Mouse (Mus musculus): ENCODE results near the gene Zfp518a. TPM values are rescaled to one million over a fixed set of nuclear protein-coding genes. Genes with fewer than 3 reads are reported as not detected.

Zfp518a gene
- polyA plus RNA-seq, 1 experiment: 3.6 TPM

DNA sequence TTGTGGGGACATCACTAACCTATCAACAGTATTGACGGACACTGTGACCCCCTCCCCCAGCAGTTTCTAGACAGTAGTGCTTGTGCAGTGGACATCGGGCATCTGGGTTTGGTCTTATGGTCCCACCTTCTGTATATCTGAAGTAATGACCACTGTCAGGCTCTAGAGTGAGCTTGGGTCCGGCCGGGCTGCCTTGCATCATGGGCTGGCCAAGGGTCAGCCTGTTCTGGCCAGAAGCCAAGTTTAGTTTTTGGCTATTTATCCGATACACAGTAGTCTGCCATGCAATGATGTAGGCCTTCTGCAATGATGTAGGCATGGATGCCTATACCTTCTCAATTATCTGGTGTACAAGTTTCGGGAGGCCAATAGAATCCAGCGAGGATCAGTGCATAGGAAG lies 49.0 kb downstream of the Zfp518a start:
- Histone ChIP-seq H3K27me3 (ENCODE audit: control insufficient read depth, insufficient read depth, low read length) (no peaks in the 10 kb centered on the region), H3K4me1 (ENCODE audit: control insufficient read depth, insufficient read depth, low read length) (no peaks in the 10 kb centered on the region), H3K27ac (ENCODE audit: control insufficient read depth, insufficient read depth, low read depth, low read length) (no peak overlapping the region), H3K4me3 (ENCODE audit: control insufficient read depth, low read depth, low read length) (no peak overlapping the region), H3K36me3 (ENCODE audit: control insufficient read depth, insufficient read depth, low read length) (no peaks in the 10 kb centered on the region)
- TF ChIP-seq CTCF (IDR thresholded peaks at IDR 0.05; ENCODE audit: control insufficient read depth, insufficient read depth, insufficient replicate concordance, low read depth, low read length): no peak
- no peak for TF ChIP-seq POLR2A (IDR thresholded peaks at IDR 0.05; ENCODE audit: control insufficient read depth, low read depth, low read length)

DNA sequence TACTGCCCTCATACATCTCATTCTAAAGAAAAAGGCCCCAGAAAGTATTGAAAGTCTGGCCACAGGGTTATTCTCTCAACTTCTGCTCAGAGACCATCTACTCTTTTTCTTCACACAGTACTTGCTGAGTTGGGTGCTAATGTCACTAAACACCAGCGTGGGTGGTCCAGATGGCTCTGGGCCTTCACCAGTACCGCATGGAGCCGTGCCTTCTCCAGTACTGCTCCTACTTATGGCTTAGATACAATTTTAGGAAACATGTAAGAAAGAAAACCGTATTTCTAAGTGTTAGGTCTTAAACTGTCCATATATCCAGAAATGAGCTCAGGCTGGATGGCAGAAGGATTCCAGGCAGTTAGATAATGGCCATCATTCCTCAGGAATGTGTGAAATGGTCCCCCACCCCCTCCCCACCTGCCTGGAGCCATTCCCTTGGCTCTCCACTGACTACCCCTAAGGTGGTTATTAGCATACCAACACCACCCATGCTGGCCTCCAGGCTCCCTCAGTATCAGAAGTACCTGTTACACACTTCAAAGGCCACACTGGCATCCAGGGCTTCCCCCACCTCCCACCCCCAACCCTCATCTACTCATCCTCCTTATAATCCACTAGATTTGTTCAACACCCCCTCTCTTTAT lies 52.6 kb downstream of the Zfp518a start:
- TF ChIP-seq POLR2A (IDR thresholded peaks at IDR 0.05; ENCODE audit: control insufficient read depth, low read depth, low read length) (no peak), CTCF (IDR thresholded peaks at IDR 0.05; ENCODE audit: control insufficient read depth, insufficient read depth, insufficient replicate concordance, low read depth, low read length) (no peak)
- Histone ChIP-seq H3K4me3 (ENCODE audit: control insufficient read depth, low read depth, low read length) (no peak overlapping the region), H3K36me3 (ENCODE audit: control insufficient read depth, insufficient read depth, low read length) (no peaks in the 10 kb centered on the region), H3K27ac (ENCODE audit: control insufficient read depth, insufficient read depth, low read depth, low read length) (no peak overlapping the region), H3K27me3 (ENCODE audit: control insufficient read depth, insufficient read depth, low read length) (no peaks in the 10 kb centered on the region), H3K4me1 (ENCODE audit: control insufficient read depth, insufficient read depth, low read length) (peaks cover under 1% of the 10 kb centered on the region; the same call in 1 of the 2 replicates)

DNA sequence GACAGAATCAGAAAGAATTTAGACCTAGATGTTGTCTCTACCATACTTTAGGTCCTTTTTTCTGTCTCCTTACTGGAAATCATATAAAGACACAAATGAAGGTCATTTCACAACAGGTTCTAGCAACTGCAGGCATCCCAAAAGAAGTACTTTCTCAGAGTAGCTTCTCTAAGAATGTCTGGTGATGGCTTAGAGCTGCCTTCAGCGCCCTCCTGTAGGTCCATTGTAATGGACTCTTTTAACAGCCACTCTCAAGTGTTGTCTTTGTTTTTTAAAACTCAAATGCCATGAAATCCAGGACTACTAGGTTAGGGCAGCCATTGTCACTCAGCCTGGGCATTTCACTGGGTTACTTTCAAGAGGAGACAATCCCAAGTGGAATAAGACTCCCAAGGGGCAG lies 64.5 kb downstream of the Zfp518a start:
- Histone ChIP-seq H3K27ac (ENCODE audit: control insufficient read depth, insufficient read depth, low read depth, low read length) (no peak overlapping the region), H3K4me1 (ENCODE audit: control insufficient read depth, insufficient read depth, low read length) (peaks cover 3% of the 10 kb centered on the region; the same call in 1 of the 2 replicates), H3K36me3 (ENCODE audit: control insufficient read depth, insufficient read depth, low read length) (no peaks in the 10 kb centered on the region), H3K4me3 (ENCODE audit: control insufficient read depth, low read depth, low read length) (no peak overlapping the region), H3K27me3 (ENCODE audit: control insufficient read depth, insufficient read depth, low read length) (no peaks in the 10 kb centered on the region)
- TF ChIP-seq CTCF (IDR thresholded peaks at IDR 0.05; ENCODE audit: control insufficient read depth, insufficient read depth, insufficient replicate concordance, low read depth, low read length): no peak
- TF ChIP-seq POLR2A (IDR thresholded peaks at IDR 0.05; ENCODE audit: control insufficient read depth, low read depth, low read length): no peak

DNA sequence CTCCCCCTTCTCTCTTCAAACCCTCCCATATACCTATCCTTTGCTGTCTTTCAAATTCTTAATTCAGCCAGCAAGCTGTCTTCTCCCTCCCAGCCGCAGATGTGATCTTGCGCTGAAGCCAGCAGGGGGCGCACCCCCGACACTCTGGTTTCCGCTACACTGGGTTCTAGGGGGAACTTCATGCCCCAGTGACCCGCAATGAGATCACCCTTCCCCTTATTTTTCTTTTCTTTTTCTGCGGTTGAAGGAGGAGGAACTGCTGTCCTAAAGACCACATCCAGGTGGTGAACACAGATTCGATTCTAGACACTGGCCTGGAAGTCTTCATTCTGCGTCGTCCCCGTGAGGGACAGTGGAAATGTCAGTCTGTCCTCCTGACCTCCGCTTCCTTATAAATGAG lies 68.5 kb downstream of the Zfp518a start:
- Histone ChIP-seq H3K4me1 (ENCODE audit: control insufficient read depth, insufficient read depth, low read length) (peaks cover 3% of the 10 kb centered on the region; the same call in 1 of the 2 replicates), H3K27me3 (ENCODE audit: control insufficient read depth, insufficient read depth, low read length) (no peaks in the 10 kb centered on the region), H3K4me3 (ENCODE audit: control insufficient read depth, low read depth, low read length) (peak overlapping the region; percentile 30; the same call in 1 of the 2 replicates), H3K36me3 (ENCODE audit: control insufficient read depth, insufficient read depth, low read length) (no peaks in the 10 kb centered on the region), H3K27ac (ENCODE audit: control insufficient read depth, insufficient read depth, low read depth, low read length) (no peak overlapping the region)
- peak; percentile 91 for TF ChIP-seq CTCF (IDR thresholded peaks at IDR 0.05; ENCODE audit: control insufficient read depth, insufficient read depth, insufficient replicate concordance, low read depth, low read length)
- no peak for TF ChIP-seq POLR2A (IDR thresholded peaks at IDR 0.05; ENCODE audit: control insufficient read depth, low read depth, low read length)

DNA sequence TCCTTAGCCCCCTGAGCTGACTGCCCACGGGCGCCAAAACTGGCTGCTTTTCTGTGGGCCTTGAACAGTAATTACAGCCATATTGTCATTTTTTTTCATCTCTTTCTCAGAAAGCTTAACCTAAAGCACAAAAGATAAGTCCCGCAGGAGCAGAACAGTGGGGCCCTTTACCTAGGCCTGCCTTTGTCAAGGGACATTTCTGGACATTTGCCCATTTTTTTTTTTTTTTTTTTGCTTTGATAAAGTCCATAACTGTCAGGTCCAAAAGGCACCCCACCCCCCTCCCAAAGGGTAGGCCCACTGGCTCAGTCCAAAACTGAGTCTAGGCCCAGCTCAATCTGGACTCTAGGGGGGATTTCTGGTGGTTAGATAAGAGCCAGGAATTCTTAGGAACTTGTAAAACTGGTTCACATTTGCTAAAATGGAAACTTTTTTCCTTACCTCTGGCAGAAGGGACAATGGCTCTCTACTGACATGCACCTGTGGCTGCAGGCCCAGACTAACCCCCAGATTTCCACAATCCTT lies 69.9 kb downstream of the Zfp518a start:
- H3K27ac ChIP-seq (ENCODE audit: control insufficient read depth, insufficient read depth, low read depth, low read length): no peak overlapping the region
- no peak for TF ChIP-seq CTCF (IDR thresholded peaks at IDR 0.05; ENCODE audit: control insufficient read depth, insufficient read depth, insufficient replicate concordance, low read depth, low read length)
- TF ChIP-seq POLR2A (IDR thresholded peaks at IDR 0.05; ENCODE audit: control insufficient read depth, low read depth, low read length): no peak
- H3K4me1 ChIP-seq (ENCODE audit: control insufficient read depth, insufficient read depth, low read length): peaks cover 3% of the 10 kb centered on the region; the same call in 1 of the 2 replicates
- no peak overlapping the region for H3K4me3 ChIP-seq (ENCODE audit: control insufficient read depth, low read depth, low read length)
- no peaks in the 10 kb centered on the region for H3K36me3 ChIP-seq (ENCODE audit: control insufficient read depth, insufficient read depth, low read length)
- H3K27me3 ChIP-seq (ENCODE audit: control insufficient read depth, insufficient read depth, low read length): no peaks in the 10 kb centered on the region

DNA sequence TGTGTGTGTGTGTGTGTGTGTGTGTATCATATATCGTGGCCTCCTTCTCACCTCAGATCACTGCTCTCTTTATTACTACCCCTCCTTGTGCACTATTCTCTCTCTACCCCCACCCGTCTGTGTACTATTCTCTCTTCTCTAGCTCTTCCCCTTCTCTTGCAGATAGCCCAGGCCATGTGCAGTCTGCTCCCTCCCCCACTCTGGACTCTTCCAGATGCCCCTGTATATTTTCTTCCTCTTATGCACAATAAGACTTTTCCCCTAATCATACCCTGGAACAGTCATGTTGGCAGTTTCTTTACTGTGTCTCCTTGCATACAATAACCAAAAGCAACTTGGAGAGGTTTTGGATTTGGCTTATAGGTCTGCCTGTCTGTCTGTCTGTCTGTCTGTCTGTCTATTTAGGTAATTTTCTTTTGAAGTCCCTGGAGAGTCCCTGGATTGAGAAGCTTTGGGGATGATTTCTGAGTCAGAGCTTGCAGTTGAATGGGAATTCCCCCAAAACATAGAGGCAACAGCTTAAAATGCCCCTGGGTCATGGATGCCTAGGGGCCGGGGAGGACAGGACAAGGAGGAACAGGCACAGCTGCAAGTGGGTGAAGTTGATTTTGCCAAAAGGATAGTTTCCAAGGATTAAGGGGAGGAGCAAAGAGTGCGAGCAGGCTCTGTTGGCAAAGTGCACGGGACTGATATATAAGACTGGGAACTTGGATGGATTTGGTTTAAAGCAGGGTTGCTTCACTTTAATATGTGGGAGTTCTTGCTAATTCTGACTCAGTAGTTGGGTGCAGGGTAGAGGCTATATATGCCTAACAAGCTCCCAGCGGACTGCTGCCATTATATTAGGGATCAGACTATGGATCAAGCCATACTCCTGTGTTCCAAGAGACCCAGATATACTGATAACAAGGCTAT lies 70.7 kb downstream of the Zfp518a start:
- no peak overlapping the region for H3K4me3 ChIP-seq (ENCODE audit: control insufficient read depth, low read depth, low read length)
- no peak overlapping the region for H3K27ac ChIP-seq (ENCODE audit: control insufficient read depth, insufficient read depth, low read depth, low read length)
- TF ChIP-seq POLR2A (IDR thresholded peaks at IDR 0.05; ENCODE audit: control insufficient read depth, low read depth, low read length) (no peak), CTCF (IDR thresholded peaks at IDR 0.05; ENCODE audit: control insufficient read depth, insufficient read depth, insufficient replicate concordance, low read depth, low read length) (no peak)
- no peaks in the 10 kb centered on the region for H3K36me3 ChIP-seq (ENCODE audit: control insufficient read depth, insufficient read depth, low read length)
- H3K27me3 ChIP-seq (ENCODE audit: control insufficient read depth, insufficient read depth, low read length): no peaks in the 10 kb centered on the region
- H3K4me1 ChIP-seq (ENCODE audit: control insufficient read depth, insufficient read depth, low read length): peaks cover 3% of the 10 kb centered on the region; the same call in 1 of the 2 replicates

Other genes with a start within 250 kb of the Zfp518a start
- 10.7 and 11.3 TPM in 2 replicates for gene Cc2d2b, start 146.0 kb upstream of the Zfp518a start, polyA plus RNA-seq (2012; rRNA removed)
- 1.7 TPM in 2 replicates for gene Ccnj, start 63.4 kb upstream of the Zfp518a start, polyA plus RNA-seq (2012; rRNA removed)
- gene Blnk, start 99.8 kb downstream of the Zfp518a start, polyA plus RNA-seq (2012; rRNA removed): 1.3 and 2.2 TPM in 2 replicates
- gene Dntt, start 134.6 kb downstream of the Zfp518a start, polyA plus RNA-seq (2012; rRNA removed): 0.19 and 0.25 TPM in 2 replicates
- gene Opalin, start 182.4 kb downstream of the Zfp518a start, polyA plus RNA-seq (2012; rRNA removed): not detected in 2 replicates